Mouse (Mus musculus) gonadal fat pad, adult 2 months (tissue): ENCODE measurements around the gene Unc5cl. TPM values are rescaled to one million over a fixed set of nuclear protein-coding genes. Genes with fewer than 3 reads are reported as not detected.

Source experiments
- DNase-seq: peaks from one replicate; pipeline ENCODE4 v3.0.0-alpha.2; 2012; ENCODE audit warnings: low read depth
- polyA plus RNA-seq: library from polyadenylated mRNA; depleted of rRNA; stranded (reverse); fragments of >200 nt; gene quantifications from 2 replicates; pipeline ENCODE4 v1.2.3, GENCODE M21; 2012

Unc5cl gene
- polyA plus RNA-seq, 1 experiment, result 1.5 TPM

DNA sequence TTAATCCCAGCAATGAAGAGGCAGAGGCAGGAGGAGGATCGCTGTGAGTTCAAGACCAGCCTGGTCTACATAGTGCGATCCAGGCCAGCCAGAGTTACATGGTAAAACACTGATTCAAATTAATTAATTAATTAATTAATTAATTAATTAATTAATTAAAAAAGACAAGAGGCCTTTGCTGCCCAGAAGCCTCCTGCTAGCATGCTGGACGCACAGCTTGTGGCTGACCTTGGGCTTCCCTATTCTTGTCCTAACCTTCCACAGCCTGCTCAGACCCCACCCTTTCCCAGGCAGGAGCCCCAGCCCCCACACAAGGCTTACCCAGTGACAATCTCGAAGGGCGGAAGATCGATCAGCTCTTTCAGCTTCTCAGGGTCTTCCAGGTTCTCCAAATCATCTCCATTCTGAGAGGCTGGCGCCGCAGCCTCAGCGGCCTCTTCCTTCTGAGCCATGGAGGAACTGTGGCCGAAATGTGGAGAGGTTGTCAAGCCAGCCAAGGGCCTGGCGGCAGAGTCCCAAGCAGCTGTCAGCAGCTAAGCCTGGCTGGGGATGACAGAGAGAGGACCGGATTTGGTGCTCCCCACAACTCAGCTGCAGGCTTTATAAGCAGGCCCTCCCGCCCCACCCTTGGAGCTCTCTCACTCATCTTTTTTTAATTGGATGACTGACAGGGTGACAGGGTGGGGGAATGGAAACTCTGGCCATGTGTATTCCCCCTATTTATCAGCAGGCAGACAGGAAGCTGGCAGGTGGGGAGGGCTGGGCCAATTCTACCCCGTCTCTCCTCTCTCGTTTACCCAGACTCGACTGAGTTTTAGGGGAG is 22.3 kb upstream of the Unc5cl start, which contains the start of gene Apobec2:
TSS of gene Apobec2 (minus strand) at position 773 of the 823 bp plus-strand sequence.
- no peak for DNase-seq

DNA sequence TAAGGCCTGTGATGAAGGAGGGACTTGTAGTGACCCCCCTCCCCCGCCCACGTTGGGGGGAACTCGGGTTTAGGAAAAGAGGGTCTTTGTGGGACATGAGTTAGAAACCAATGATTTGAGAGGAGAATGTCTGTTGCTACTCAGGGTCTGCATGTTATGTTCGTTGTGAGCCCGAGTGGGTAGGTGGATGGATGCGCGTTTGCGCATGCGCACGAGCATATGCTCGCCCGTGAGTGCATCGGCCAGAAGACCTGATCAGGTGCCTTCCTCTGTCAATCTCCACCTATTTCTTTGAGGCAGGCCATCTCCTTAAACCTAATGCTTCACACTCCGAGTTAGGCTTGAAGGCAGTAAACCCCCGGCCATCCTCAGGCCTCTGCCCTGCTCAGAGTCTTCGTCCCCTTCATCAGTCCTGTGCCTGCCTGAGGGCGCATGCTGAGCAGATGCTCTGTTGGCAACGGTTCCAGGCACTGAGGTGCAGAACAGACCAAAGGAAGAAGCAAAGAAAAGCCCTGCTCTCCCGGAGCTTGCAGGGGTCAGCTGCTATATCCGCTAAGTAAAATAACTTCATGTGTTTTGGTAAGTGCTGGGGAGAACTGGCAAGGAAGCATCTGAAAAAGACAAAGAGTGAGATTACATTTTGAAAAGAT is 21.6 kb upstream of the Unc5cl start:
- DNase-seq, result no peak

DNA sequence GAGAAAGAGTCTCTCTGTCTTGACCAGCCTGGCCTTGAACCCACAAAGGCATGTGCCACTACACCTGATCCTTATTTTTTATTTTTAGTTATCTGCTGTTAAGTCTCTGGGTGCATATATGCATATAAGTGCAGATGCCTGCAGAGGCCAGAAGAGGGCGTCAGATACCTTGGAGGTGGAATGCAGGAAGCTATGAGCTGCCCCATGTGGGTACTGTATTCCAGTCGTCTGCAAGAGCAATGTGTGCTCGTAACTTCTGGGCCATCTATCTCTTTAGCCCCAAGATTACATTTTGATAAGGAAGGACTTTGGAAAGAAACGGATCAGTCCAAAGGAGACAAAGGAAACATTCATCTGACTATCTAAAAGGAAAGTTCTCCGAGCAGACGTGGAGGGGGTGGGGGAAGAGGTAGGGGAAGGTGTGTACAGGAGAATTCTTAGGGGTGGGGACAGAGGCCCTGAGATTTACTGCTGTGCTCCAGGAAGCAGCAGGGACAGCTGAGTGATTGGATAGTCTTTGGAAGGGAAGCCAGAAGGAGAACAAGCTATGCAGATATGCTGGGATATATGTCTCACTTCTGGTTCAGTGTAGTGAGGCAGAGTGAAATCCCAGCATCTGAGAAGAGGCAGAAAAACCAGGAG is 20.9 kb upstream of the Unc5cl start:
- no peak for DNase-seq

DNA sequence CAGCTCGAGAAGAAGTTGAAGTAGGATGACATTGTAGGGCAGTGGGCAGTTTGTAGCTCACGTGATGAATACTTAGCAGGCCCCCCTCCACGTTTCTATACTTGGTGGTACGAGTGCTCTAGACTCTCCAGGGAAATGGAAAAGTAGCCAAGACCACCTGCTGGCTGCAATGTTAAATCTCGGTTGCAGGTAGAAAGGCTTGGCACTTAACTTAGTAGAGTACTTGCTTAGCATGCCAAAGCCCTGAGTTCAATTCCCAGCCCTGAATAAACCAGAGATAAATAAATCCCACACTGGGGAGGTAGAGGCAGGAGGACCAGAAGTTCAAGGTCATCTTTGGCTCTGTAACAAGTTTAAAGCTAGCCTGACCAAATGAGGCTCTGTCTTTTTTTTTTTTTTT is 20.2 kb upstream of the Unc5cl start:
- DNase-seq, result no peak

DNA sequence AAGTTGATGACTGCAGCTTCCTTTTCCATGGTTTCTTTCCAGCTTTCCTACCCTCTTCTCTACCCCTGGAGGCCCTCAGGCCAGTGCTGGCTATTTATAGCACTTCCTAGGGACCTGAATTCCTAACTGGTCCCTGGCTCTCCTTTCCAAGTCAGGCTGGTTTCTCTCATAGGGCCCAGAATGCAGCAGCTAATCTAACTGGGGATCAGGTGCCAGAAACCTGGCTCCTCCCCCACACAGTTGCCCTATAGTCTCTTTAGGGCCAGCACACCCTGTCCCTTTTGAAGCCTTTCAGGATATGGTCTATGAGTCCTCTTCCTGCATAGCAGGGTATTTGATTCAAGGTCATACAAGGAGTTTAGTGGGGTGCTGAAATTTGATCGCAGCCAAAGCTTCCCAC is 18.2 kb upstream of the Unc5cl start:
- DNase-seq, result no peak

DNA sequence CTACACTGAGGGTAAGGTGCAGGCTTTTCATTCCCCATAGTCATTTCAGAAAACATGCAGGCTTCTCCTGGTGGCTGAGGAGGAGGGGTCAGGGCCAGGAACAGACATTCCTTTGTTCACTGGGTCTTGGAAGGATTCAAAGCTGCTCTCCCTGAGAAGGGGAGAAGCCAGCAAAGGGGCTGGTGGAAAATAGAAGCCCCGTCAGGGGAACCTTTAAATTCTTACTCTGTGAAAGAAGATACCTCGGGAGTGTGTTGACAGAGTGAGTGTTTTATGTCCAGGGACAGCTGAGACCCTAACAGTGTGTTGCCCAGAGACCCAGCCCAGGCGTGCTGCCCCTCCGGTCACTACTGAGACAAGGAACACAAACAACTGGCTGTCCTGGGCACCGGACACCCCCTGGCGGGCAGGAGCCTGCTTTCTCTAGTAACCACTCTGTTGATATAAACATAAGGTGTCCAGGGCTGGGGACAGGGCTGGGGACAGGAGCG is 17.2 kb upstream of the Unc5cl start:
- DNase-seq, result no peak

DNA sequence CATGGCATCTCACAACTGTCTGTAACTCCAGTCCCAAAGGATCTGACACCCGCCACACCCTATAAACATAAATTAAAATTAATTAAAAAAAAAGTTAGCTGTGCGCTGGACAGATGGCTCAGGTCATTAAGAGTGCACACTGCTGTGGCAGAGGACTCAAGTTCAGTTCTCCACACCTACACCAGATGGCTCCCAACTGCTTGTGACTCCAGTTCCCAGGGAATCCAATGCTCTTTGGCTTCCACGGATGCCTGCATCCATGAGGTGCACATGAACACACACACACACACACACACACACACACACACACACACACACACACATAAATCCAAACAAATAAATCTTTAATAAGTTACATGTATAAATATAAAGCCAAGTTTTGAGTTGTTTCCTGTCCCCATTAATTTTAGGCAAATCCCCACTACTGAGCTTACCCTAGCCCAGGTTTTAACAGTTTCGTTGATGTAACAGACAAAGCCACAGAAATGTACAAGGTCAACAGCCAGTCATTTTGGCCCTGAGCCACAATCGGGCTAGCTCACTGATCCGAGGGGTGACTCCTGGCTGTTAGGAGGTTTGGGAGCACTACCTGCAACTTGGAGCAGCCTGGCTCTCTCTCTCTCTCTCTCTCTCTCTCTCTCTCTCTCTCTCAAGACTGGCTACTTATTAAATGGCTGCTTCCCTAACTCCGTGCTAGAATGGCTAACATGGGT is 11.8 kb upstream of the Unc5cl start:
- no peak for DNase-seq

DNA sequence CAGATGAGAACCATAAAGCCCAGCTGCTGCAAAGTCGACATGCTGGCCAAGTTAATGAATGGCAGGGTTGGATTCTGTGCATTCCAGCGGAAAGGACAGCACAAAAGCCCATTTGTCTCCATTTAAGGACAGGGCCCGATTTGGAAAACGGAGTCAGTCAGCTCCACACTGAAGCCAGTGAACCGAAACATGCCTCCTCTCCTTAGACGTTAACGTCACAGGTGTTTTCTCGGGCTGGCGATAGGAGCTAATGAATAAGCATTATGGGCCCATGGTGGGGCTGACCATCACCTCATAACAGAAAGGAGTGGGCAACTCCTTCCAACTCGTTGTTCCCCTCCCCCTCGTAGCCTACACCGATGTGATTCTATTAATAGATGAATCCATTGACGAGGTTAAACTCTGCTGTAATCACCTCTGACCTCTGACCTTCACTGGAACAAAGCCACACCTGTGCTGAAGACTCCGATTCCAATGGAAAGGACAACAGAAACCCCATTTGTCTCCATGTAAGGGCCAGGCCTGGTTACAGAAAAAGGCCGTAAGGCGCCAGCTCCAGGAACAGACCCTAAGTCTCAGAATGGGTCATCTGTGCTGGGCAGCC is 11.1 kb upstream of the Unc5cl start:
- no peak for DNase-seq

DNA sequence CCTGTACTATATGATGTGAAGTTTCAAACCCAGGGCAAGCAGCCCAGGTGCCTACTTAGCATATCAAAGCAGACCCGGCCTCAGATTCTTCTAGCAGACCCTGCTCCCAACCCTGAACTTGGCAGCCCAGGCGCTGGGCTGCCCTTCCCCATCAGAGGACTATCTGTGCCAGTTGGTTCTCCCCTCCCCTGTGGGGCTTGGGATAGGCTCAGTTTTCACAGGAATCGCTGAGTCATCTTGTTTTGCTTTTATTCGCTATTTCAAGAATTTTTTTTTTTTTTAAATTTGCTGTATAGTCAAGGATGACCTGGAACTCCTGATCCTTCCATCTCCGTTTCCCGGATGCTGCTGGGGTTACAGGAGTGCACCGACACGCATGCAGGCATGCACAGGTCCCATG is 7.0 kb upstream of the Unc5cl start:
- no peak for DNase-seq

DNA sequence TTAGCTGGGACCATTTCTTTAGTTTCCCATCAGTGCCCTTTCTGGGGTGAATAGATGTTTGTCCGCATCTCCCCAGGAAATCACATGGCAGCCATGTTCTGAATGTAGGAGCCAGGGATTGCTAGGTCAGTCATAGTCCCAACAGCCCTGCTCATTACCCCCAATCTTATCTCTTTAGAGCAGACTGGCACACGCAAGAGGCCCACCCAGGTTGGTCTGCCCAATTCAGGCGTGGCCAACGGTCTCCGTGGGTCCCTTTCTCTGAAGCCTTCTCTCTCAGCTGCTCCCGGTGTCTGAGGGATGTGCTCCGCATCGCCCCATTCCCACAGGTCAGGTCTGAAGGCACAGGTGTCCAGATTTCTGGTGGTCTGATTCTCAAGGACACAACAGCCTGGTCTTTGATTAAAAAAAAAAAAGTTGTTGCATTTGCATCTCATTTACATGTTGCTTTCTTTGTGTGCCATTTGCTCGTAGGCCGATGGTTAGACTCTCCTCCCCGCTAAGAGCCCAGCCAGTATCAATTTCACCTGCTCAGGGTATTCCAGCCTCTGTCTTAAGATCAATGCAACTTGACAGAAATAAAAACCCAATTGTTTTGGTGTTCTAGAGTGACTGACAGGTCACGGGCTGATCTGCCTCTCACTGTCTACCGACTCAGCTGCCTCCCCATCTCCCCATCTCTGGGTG is 3.9 kb upstream of the Unc5cl start:
- no peak for DNase-seq

DNA sequence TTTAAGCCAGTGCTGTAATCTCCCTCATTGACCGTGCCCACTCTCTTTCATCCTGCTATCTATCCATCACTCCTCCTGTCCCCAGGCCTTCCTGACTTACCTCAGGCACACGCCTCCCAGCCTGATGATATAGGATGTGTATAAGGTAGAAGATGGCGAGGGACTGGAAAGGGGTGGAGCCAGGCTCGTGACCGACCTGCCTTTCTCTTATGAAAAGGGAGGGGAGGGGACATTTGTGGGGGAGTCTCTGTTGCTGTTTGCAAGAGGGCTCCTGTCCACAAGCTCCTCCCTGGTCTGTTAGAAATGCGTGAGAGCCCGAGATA is 3.4 kb upstream of the Unc5cl start, which contains the start of gene Tspo2:
TSS of gene Tspo2 (minus strand) at position 170 of the 323 bp plus-strand sequence.
- DNase-seq, result no peak

DNA sequence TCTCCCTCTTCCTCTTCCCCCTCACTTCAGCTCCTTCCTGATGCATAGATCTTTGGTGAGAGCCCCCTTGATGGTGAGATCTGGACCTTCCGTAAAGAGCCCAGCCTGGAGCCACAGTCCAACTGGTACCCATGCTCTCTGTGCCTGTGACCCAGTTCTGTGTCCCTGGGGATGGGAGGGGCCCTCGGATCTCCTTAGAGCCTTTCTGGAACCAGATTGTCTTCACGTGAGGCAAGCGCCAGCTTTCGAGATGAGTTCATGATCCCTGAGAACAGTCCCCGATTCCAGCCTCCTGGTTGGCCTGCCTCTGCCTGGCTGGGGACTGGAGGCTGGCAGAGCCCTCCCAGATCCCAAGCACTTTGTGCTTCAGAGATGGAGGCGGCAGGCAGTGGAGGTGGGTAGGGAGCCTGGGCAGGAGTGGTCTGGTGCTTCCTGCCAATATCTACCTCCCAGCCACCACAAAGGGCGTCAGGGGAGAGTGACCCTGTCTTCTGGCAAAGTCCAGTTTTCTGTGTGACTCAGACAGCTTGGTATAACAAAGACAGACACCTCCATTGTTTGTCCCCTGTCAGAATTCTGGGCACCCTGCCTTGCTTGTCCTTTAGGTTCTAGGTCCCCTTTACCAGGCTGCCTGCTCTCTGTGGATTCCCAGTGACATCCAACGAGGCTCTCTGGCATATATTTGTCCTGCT is 2.8 kb upstream of the Unc5cl start:
- DNase-seq, result no peak

DNA sequence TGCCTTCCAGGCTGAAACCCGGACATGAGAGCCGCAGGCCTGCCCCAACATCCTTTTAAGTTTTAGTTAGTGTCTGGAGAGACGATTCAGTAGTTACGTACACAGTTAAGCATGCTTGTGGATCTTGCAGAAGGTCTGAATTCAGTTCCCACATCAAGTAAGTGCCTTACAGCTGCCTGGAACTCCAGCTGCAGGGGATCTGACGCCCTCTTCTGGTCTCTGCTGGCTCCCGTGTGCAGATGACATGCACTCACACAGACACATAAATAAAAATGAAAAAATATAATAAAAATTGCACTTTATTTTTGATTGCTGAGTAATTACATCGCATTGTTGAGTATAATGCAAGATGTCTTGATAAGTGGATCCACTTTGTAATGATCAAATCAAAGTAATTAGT is 1.2 kb upstream of the Unc5cl start:
- no peak for DNase-seq

DNA sequence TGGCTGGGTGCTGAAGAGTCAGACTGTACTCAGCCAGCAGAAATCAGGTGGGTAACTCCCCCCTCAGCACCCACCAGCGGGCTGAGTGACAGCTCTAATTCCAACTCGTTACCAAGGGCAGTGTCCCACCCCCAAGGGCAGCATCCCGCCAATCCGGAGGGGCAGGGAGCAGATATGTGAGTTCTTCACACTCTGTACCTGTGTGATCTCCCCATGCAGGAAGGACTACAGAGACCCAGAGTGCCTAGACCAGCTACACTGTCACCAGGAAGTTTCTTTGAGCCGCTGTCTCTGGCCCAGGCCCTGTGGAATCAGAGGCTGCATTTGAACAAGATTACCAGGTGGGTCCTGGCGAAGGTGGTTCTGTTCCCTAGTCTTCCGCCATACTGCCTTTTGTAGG is 511 bp upstream of the Unc5cl start:
- DNase-seq, result no peak

DNA sequence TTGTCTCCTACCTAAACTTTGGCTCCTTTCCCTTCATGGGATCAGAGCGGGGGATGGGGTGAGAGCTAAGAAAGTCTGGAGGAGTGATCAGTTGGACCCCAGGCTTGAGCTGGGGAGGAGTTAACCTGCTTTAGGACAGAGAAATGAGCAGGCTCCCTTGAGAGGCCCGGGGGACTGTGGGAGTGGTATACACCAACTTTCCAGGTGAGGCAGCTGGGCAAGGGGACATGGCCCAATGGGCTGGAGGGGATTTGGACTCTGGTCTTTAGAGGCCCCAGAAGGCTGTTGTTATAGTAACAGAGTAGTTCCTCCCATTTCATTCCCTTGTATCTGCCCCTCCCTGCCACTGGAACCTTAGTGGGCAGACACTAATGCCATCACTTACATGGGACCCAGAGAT is 1.3 kb downstream of the Unc5cl start:
- DNase-seq, result no peak

DNA sequence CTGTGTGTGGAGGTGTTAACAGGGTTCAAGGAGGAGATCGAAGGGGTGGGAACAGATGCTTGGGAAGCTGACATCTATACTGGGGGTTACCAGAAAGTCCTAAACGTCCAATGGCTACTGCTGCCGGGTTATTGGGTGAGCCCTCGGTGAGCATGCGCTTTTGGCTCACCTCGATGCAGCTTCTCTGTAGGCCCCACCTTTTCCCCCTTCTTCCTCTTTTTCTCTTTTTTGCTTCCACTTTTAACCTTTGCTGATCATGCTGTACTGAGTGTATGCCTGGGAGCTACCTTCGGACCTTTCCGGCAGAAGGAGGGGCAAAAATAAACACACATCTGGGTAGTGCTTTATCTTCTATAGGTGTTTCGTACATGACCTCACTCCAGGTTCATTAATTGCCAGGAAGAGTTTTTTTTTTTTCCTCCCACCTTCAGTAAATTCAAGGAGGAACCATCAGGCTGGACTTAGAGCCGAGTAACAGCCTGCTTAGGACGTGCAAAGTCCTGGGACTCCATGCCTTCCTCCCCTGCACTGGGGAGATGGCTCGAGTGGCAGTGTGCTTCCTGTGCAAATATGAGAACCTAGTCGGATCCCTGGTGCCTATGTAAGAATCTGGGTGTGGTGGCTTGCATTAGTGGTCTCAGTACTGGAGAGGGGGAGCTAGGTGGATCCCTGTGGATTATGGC is 3.4 kb downstream of the Unc5cl start:
- DNase-seq, result no peak

DNA sequence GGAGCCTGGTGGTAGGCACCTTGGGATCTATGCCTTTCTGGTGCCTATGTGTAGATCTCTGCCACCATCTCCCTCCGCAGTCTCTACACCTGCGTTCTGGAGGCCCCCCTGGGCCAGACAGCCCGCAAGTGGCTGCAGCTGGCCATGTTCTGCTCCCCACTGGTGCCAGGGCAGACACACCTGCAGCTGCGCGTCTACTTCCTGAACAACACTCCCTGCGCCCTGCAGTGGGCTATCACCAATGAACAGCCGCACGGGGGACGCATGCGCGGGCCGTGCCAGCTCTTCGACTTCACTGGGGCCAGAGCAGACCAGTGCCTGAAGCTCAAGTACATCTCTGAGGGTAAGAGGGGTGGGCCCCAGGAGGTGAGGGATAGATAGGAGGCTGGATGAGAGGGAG is 7.4 kb downstream of the Unc5cl start:
- DNase-seq, result no peak

DNA sequence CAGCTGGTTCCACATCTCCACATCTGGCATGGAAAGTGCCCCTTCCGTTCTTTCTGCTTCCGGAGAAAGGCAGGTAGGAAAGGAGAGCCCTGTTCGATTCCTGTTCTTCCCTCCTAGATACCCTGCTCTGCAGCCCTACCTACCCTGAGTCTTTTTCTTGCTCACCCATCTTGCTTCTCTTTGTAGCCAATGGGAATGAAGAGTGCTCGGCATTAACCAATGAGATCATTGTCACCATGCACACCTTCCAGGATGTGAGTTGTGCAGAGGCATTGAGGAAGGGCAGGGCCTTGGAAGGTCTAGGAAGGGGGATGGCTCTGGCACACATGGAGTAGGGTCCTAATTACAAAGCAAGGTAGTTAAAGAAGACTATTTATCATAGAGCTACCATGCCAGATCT is 8.7 kb downstream of the Unc5cl start:
- no peak for DNase-seq

DNA sequence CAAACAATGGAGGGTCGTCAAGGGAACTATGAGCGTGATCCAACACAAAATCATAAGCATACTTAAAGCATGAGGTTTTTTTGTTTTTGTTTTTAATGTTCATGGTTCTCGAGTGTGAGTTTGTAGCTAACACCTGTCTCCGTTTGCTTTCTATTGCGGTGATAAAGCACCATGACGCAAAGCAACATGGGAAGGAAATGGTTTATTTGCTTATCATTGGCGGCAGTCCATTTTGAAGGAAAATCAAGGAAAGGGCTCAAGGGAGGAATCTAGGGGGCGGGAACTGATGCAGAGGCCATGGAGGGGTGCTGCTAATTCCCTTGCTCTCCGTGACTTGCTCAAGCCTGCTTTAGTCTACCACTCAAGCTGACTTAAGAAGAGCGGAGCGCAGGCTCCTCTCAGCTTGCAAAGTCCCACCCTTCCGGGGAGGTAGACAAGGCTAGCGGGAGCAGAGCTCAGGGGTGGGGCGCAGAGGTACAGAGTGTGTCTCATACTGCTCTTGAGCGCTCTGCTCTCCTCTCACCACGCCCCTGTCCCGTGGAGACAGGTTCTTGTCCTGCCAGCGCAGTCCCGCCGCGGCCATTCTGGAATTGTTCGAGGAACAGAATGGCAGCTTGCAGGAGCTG is 12.2 kb downstream of the Unc5cl start:
- DNase-seq, result no peak
